Mouse (Mus musculus) limb, embryonic 15.5 days (tissue): ENCODE data around the gene Zc3h7b. TPM values are rescaled to one million over a fixed set of nuclear protein-coding genes. Genes with fewer than 3 reads are reported as not detected.

Source experiments
- ATAC-seq: fragments of 200-750 bp; cut with Nextera tagmentation; 2 replicates; pipeline ENCODE4 v1.8.0; 2017; ENCODE audit warnings: low read depth, moderate TSS enrichment; ENCODE audit not compliant: insufficient number of reproducible peaks, low FRiP score, low TSS enrichment
- H3K27ac ChIP-seq: fragments of 300-500 bp; sonication (generic); 2 replicates; pipeline ENCODE4 v1.5.1; 2015; ENCODE audit warnings: moderate library complexity, mild to moderate bottlenecking, inconsistent platforms
- H3K27me3 ChIP-seq: fragments of 300-500 bp; sonication (generic); 2 replicates; pipeline ENCODE4 v1.6.1; 2015; ENCODE audit warnings: inconsistent platforms
- H3K36me3 ChIP-seq: fragments of 300-500 bp; sonication (generic); 2 replicates; pipeline ENCODE4 v1.6.1; 2015; ENCODE audit warnings: inconsistent platforms
- H3K4me1 ChIP-seq: fragments of 300-500 bp; sonication (generic); 2 replicates; pipeline ENCODE4 v1.6.1; 2015; ENCODE audit warnings: inconsistent platforms
- H3K4me2 ChIP-seq: fragments of 300-500 bp; sonication (generic); 2 replicates; pipeline ENCODE4 v1.6.1; 2015; ENCODE audit warnings: mild to moderate bottlenecking, inconsistent platforms
- H3K4me3 ChIP-seq: fragments of 300-500 bp; sonication (generic); 2 replicates; pipeline ENCODE4 v1.5.1; 2015; ENCODE audit warnings: mild to moderate bottlenecking, inconsistent platforms
- H3K9ac ChIP-seq: fragments of 300-500 bp; sonication (generic); 2 replicates; pipeline ENCODE4 v1.6.1; 2015; ENCODE audit warnings: inconsistent platforms
- H3K9me3 ChIP-seq: fragments of 300-500 bp; sonication (generic); 2 replicates; pipeline ENCODE4 v1.6.1; 2016; ENCODE audit warnings: inconsistent platforms
- WGBS: fragments of 180-500 bp; shearing (Covaris S2); methylation state at CpG from one replicate; pipeline ENCODE4 v1.1.7; 2015; 5-methylcytosine and 5-hydroxymethylcytosine counted together
- polyA plus RNA-seq: library from polyadenylated mRNA; unstranded; fragments of >200 nt; fragmentation: Nextera tagmentation; extraction: Ambion mirVana; gene quantifications from 2 replicates; pipeline ENCODE4 v1.2.1, GENCODE M21; 2015

The Zc3h7b gene
- polyA plus RNA-seq, 1 experiment from 2014 or later: 28.7 TPM

DNA sequence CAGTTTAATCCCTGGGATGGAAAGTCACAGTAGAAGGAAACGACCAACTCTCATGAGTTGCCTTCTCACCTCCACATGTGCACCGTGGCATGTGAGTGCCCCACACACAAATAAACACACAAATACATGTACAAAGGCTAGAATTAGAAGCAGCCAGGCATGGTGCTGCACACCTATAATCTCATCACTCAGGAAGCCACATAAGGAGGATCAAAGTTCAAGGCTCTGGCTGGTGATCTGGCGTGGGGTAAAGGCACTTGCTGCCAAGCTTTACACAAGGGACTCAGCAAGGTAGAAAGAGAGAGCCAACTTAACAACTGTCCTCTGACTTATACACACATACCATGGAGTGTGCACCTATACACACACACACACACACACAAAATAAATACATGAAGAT lies 55.5 kb downstream of the Zc3h7b start:
- no peak overlapping the region for H3K9ac ChIP-seq
- H3K9me3 ChIP-seq: no peaks in the 10 kb centered on the region
- peaks cover 40% of the 10 kb centered on the region for H3K4me1 ChIP-seq
- H3K27me3 ChIP-seq: no peaks in the 10 kb centered on the region
- WGBS: 71% methylated on average over 3 of the region's 3 CpGs
- no peak for ATAC-seq
- no peak overlapping the region for H3K4me3 ChIP-seq
- no peak overlapping the region for H3K27ac ChIP-seq
- peaks cover 10% of the 10 kb centered on the region; the same call in 1 of the 2 replicates for H3K36me3 ChIP-seq
- H3K4me2 ChIP-seq: no peak overlapping the region

GRCm38 (mm10) chr15:81802001-81802890 lies 57.4 kb downstream of the Zc3h7b start, which contains the start of gene Tef:
Tef (plus strand) TSS chr15:81802421.
- Histone ChIP-seq H3K27ac (peak within 1 kb of the TSS; percentile 88), H3K4me3 (peak within 1 kb of the TSS; percentile 46), H3K9ac (peak within 1 kb of the TSS; percentile 37), H3K4me1 (peaks cover 52% of the 10 kb centered on the region), H3K4me2 (peak within 1 kb of the TSS; percentile 81), H3K36me3 (0 out of 2 replicates have a peak, but pooled peaks cover 4% of the 10 kb centered on the region), H3K9me3 (no peaks in the 10 kb centered on the region), H3K27me3 (no peaks in the 10 kb centered on the region)
- ATAC-seq: peak; percentile 96
- 16% methylated on average over 19 of the region's 19 CpGs for WGBS

DNA sequence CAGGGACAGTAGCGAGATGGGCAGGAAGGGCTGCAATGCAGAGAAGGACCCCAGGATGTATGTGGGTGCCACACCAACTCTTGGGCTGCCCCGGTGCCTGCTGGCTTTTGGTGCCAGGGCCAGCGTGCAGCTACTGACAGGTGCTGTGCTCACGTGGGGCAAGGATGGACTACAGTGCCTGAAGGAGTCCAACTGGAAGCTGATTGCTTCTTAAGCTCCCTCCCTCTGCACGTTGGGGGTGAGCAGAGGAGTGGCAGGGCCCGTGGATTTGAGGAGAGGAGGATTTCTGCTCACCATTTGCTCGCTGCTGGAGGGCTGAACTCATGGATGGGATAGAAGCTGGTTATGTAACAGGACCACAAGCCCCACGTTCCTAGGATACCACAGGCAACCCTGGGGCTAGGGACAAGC lies 58.1 kb downstream of the Zc3h7b start:
- peaks cover 52% of the 10 kb centered on the region for H3K4me1 ChIP-seq
- ATAC-seq: no peak
- H3K27me3 ChIP-seq: no peaks in the 10 kb centered on the region
- H3K9ac ChIP-seq: peak overlapping the region; percentile 37
- WGBS: 7% methylated on average over 8 of the region's 8 CpGs
- peak overlapping the region; percentile 46 for H3K4me3 ChIP-seq
- H3K4me2 ChIP-seq: peak overlapping the region; percentile 81
- peak overlapping the region; percentile 88 for H3K27ac ChIP-seq
- H3K36me3 ChIP-seq: 0 out of 2 replicates have a peak, but pooled peaks cover under 1% of the 10 kb centered on the region
- H3K9me3 ChIP-seq: no peaks in the 10 kb centered on the region

DNA sequence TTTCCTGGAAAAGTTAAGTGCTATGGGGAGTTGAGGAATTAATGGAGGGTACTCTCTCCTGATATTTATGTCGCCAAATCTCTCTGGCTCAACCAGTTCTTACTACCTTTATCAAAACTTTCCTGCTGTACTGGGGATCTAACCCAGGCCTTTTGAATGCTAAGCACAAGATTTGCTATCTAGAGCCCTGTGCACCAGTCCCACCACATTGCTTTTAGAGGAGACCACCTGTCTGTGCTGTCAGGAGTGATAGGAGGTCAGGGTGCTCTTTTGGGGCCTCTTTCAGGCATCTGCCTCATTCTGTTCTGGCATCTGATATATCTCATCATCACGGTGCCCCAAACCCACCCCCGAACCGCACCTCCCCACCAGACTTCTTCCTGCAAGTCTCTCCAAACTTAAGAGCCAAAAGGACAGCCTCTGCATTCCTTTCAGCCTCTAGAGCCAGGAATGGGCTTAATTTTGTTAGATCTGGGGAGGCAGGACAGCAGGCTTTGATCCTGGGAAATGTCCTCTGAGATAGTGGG lies 58.6 kb downstream of the Zc3h7b start:
- Histone ChIP-seq H3K4me2 (peak overlapping the region; percentile 81), H3K36me3 (no peaks in the 10 kb centered on the region), H3K4me3 (peak overlapping the region; percentile 46), H3K9me3 (no peaks in the 10 kb centered on the region), H3K4me1 (peaks cover 52% of the 10 kb centered on the region), H3K27ac (peak overlapping the region; percentile 88), H3K9ac (peak overlapping the region; percentile 37; the same call in 1 of the 2 replicates), H3K27me3 (no peaks in the 10 kb centered on the region)
- no peak for ATAC-seq
- WGBS: 49% methylated on average over 4 of the region's 4 CpGs

GRCm38 (mm10) chr15:81804172-81804571 lies 59.3 kb downstream of the Zc3h7b start:
- Histone ChIP-seq H3K27ac (peak overlapping the region; percentile 88), H3K36me3 (no peaks in the 10 kb centered on the region), H3K27me3 (no peaks in the 10 kb centered on the region), H3K4me1 (peaks cover 58% of the 10 kb centered on the region), H3K4me3 (peak overlapping the region; percentile 46), H3K9me3 (no peaks in the 10 kb centered on the region), H3K4me2 (peak overlapping the region; percentile 81; the same call in 1 of the 2 replicates), H3K9ac (no peak overlapping the region)
- WGBS: 59% methylated on average over 1 of the region's 1 CpGs
- no peak for ATAC-seq

DNA sequence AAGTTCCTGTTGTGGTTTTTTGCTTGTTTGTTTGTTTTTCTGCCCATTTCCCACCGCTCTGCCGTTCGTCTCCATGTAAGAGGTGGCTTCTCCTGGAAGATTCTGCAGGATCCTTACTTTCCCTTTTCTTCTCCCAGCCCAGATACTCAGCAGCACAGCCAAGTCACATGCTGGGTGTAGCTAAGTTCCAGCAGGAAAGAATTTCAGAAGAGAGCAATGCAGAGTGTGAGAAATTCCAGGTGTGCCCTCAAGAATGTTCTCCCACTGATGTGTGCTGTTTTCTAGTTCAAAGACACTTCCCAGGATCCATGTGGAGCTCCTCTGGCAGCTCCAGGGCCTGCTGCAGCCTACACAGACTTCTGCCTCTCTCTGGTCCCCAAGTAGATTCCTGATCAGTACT lies 60.0 kb downstream of the Zc3h7b start:
- Histone ChIP-seq H3K4me1 (peaks cover 65% of the 10 kb centered on the region), H3K4me3 (no peak overlapping the region), H3K4me2 (no peak overlapping the region), H3K27ac (peak overlapping the region; percentile 88), H3K9ac (no peak overlapping the region), H3K36me3 (no peaks in the 10 kb centered on the region), H3K9me3 (no peaks in the 10 kb centered on the region), H3K27me3 (no peaks in the 10 kb centered on the region)
- WGBS: 74% methylated on average over 3 of the region's 3 CpGs
- ATAC-seq: no peak

GRCm38 (mm10) chr15:81805624-81806023 lies 60.8 kb downstream of the Zc3h7b start:
- Histone ChIP-seq H3K4me1 (peaks cover 71% of the 10 kb centered on the region), H3K36me3 (no peaks in the 10 kb centered on the region), H3K27ac (peak overlapping the region; percentile 88), H3K27me3 (no peaks in the 10 kb centered on the region), H3K4me2 (no peak overlapping the region), H3K4me3 (no peak overlapping the region), H3K9me3 (no peaks in the 10 kb centered on the region), H3K9ac (no peak overlapping the region)
- 45% methylated on average over 6 of the region's 6 CpGs for WGBS
- no peak for ATAC-seq

DNA sequence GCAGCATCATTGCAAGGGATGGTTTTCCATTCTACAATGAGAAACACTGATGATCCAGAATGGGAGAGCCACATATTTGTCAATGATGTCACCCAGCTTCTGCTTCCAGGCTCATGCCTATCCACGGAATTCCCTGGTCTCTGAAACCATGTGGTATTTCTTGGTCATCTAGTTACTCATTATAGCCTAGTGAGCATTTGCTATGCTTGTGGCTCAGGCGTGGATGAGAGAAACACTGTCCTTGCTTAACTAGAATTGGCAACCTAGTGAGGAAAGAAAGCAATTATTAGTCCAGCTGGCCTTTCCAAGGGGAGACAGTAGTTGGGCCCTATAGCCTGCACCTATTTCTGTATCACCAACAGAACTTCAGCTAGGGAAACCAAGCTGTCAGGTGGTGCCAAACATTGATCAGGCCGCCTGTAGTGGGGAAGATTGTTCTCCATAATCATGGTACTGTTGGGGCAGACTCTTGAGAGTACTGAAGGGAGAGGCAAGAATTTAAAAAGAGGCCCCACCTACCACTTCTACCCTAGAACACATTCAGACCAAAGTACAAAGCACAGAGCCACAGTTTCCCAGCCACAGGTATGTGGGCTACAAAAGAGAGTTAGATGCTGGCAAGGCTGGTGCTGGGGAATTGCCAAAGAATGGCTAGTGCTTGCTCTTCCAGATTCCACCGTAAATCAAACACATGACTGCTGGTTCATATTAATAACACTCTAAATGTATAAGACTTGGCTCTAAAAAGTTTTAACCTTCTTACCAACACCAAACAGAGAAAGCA lies 62.0 kb downstream of the Zc3h7b start:
- no peak overlapping the region for H3K4me2 ChIP-seq
- ATAC-seq: no peak
- no peak overlapping the region for H3K4me3 ChIP-seq
- H3K9ac ChIP-seq: no peak overlapping the region
- WGBS: 68% methylated on average over 4 of the region's 4 CpGs
- no peaks in the 10 kb centered on the region for H3K9me3 ChIP-seq
- no peaks in the 10 kb centered on the region for H3K27me3 ChIP-seq
- peaks cover 69% of the 10 kb centered on the region for H3K4me1 ChIP-seq
- no peaks in the 10 kb centered on the region for H3K36me3 ChIP-seq
- H3K27ac ChIP-seq: no peak overlapping the region

DNA sequence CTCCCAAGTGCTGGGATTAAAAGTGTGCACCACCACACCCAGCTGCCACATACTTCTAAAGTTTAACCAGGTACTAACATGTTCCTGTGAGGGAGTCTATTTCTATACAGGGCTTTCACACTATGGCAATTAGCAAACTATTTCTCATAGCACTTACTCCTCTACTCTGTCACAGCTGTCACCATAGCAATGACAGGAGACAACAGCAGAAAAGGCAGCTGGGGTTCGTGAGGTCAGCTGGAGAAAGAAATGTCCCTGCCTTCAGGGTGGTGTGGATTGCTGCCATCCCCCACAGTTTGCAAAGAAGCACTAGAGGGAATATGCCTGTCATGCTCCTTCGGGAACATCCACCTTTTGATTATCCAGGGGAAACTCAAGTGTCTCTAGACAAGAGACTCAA lies 63.9 kb downstream of the Zc3h7b start:
- H3K4me1 ChIP-seq: peaks cover 60% of the 10 kb centered on the region
- H3K9ac ChIP-seq: no peak overlapping the region
- H3K27ac ChIP-seq: no peak overlapping the region
- no peak overlapping the region for H3K4me3 ChIP-seq
- no peak overlapping the region for H3K4me2 ChIP-seq
- H3K27me3 ChIP-seq: no peaks in the 10 kb centered on the region
- ATAC-seq: no peak
- no peaks in the 10 kb centered on the region for H3K36me3 ChIP-seq
- no peaks in the 10 kb centered on the region for H3K9me3 ChIP-seq
- 68% methylated on average over 2 of the region's 2 CpGs for WGBS

GRCm38 (mm10) chr15:81809550-81809949 lies 64.7 kb downstream of the Zc3h7b start:
- peak overlapping the region; percentile 82 for H3K4me3 ChIP-seq
- no peaks in the 10 kb centered on the region for H3K9me3 ChIP-seq
- 28% methylated on average over 1 of the region's 1 CpGs for WGBS
- no peak for ATAC-seq
- peaks cover 55% of the 10 kb centered on the region for H3K4me1 ChIP-seq
- no peaks in the 10 kb centered on the region for H3K36me3 ChIP-seq
- H3K9ac ChIP-seq: 0 out of 2 replicates have a peak overlapping the region, but pooled peaks have one; percentile 23
- H3K4me2 ChIP-seq: peak overlapping the region; percentile 82; the same call in 1 of the 2 replicates
- peak overlapping the region; percentile 93 for H3K27ac ChIP-seq
- H3K27me3 ChIP-seq: no peaks in the 10 kb centered on the region

DNA sequence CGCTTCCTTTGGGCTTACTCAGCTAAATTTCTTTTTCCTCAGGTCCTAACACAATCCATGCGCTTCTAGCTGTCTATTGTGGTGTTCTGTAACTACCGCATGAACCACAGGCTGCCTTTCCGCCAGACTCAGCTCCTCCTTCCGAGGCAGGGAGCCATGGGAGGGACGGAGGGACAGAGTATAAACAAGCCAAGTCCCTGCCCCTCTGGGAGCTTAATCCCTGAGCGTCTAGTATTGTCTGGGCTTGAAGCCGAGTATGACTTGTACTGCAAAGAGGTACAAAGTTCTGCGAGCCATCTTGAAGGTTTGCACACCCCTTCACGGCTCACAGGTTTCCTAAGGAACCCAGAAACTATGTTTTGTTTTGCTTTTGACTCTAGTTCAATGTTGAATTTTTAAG lies 65.3 kb downstream of the Zc3h7b start:
- Histone ChIP-seq H3K27me3 (no peaks in the 10 kb centered on the region), H3K36me3 (peaks cover 5% of the 10 kb centered on the region), H3K27ac (peak overlapping the region; percentile 93), H3K9me3 (no peaks in the 10 kb centered on the region), H3K4me1 (peaks cover 49% of the 10 kb centered on the region), H3K4me2 (peak overlapping the region; percentile 82), H3K4me3 (peak overlapping the region; percentile 82), H3K9ac (peak overlapping the region; percentile 33; the same call in 1 of the 2 replicates)
- ATAC-seq: peak; percentile 21; the same call in 1 of the 2 replicates
- WGBS: 1% methylated on average over 10 of the region's 10 CpGs
